ENCODE assay signal across 11 mouse cellular contexts in the genomic region with DNA sequence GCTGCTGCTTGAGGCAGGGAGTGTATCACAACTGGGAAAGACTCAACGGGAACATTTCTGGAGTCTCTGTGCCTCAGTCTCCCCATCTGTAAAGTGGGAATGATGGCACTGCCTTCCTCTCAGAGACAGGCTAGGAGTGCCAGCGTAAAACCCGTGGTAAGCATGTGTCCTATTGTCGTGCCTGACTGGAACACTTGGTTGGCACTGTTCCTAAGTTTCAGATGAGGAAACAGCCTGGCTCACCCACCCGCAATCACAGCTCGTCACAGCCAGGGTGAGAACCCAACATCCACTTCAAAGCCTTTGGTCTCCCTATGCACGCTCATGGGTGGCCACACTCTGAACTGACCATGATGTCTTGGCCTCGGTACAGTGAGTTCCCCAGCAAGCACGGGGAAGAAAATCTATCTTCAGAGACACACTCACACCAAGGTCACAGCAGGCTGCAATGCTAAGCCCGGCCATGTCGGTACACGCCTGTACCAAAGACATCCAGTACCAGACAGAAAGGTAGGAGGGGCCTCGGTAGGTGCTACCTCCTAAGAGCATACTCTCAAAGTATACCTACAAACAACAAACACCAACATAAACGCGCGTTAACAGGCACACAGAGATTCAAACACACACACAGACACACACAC. TPM values are rescaled to one million over a fixed set of nuclear protein-coding genes. Genes with fewer than 3 reads are reported as not detected.
DNase-seq lines count a peak whose midpoint lies in the region; ATAC-seq and TF ChIP-seq lines count a peak whose summit lies in the region.
"Had no signal": no experiment of that assay in that cellular context is flagged by ENCODE, and none has a peak within 500 bp of the region (broad histone marks: within the 10 kb centered on the region; RNA-seq: fewer than 3 reads in every experiment).

No protein-coding gene starts in this region.

- H3K36me3 ChIP-seq in forebrain, embryonic 13.5 days (ENCODE audit: poor library complexity, severe bottlenecking), result no peaks in the 10 kb centered on the region
- H3K36me3 ChIP-seq in forebrain, embryonic 10.5 days (replicated peaks), result peaks cover 6% of the 10 kb centered on the region; the same call in 1 of the 2 replicates
- no peaks in the 10 kb centered on the region for H3K36me3 ChIP-seq in lung, embryonic 16.5 days (ENCODE audit: control insufficient read depth, insufficient read depth, low read length)
- no peaks in the 10 kb centered on the region for H3K36me3 ChIP-seq in hindbrain, postnatal 0 days (ENCODE audit: insufficient read depth, low read length)
- H3K36me3 ChIP-seq in stomach, embryonic 16.5 days (ENCODE audit: control insufficient read depth, insufficient read depth, low read length), result no peaks in the 10 kb centered on the region

- H3K4me2 ChIP-seq in forebrain, embryonic 13.5 days, result peak overlapping the region; percentile 53
- peak overlapping the region; percentile 45; the same call in 1 of the 2 replicates for H3K4me2 ChIP-seq in lung, embryonic 16.5 days (ENCODE audit: low read depth, low read length)
- peak overlapping the region; percentile 57 for H3K4me2 ChIP-seq in hindbrain, postnatal 0 days (ENCODE audit: low read depth, low read length)
- H3K4me2 ChIP-seq in stomach, embryonic 16.5 days (ENCODE audit: low read depth, low read length), result peak overlapping the region; percentile 41; the same call in 1 of the 2 replicates

- no peak; the same call in 1 of the 2 replicates for TF ChIP-seq CTCF in hindbrain, postnatal 0 days (IDR thresholded peaks at IDR 0.05; ENCODE audit: low read depth)

- no peaks in the 10 kb centered on the region for H3K9me3 ChIP-seq in forebrain, embryonic 13.5 days (replicated peaks)
- H3K9me3 ChIP-seq in forebrain, embryonic 10.5 days, result no peaks in the 10 kb centered on the region
- no peaks in the 10 kb centered on the region for H3K9me3 ChIP-seq in lung, embryonic 16.5 days (ENCODE audit: control insufficient read depth, low read length)
- no peaks in the 10 kb centered on the region for H3K9me3 ChIP-seq in hindbrain, postnatal 0 days (ENCODE audit: low read length)
- H3K9me3 ChIP-seq in stomach, embryonic 16.5 days (replicated peaks; ENCODE audit: control insufficient read depth, low read length), result no peaks in the 10 kb centered on the region

- peak overlapping the region; percentile 8; the same call in 1 of the 2 replicates for H3K4me3 ChIP-seq in forebrain, embryonic 13.5 days
- no peak overlapping the region for H3K4me3 ChIP-seq in forebrain, embryonic 10.5 days
- no peak overlapping the region for H3K4me3 ChIP-seq in lung, embryonic 16.5 days (ENCODE audit: low read length)
- H3K4me3 ChIP-seq in hindbrain, postnatal 0 days (ENCODE audit: low read length), result no peak overlapping the region
- H3K4me3 ChIP-seq in stomach, embryonic 16.5 days (replicated peaks; ENCODE audit: low read length), result no peak overlapping the region

- WGBS in forebrain, embryonic 13.5 days, result 81% methylated on average over 16 of the region's 16 CpGs
- WGBS in forebrain, embryonic 10.5 days, result 93% methylated on average over 16 of the region's 16 CpGs
- 79% methylated on average over 16 of the region's 16 CpGs for WGBS in lung, embryonic 16.5 days
- WGBS in hindbrain, postnatal 0 days, result 70% methylated on average over 16 of the region's 16 CpGs
- 81% methylated on average over 16 of the region's 16 CpGs for WGBS in stomach, embryonic 16.5 days

- H3K27ac ChIP-seq in forebrain, embryonic 13.5 days, result peak overlapping the region; percentile 57; the same call in 1 of the 2 replicates
- H3K27ac ChIP-seq in forebrain, embryonic 10.5 days, result no peak overlapping the region
- H3K27ac ChIP-seq in lung, embryonic 16.5 days (ENCODE audit: low read length), result no peak overlapping the region
- peak overlapping the region; percentile 60; the same call in 1 of the 2 replicates for H3K27ac ChIP-seq in hindbrain, postnatal 0 days
- H3K27ac ChIP-seq in stomach, embryonic 16.5 days (ENCODE audit: low read length), result no peak overlapping the region

- peaks cover 77% of the 10 kb centered on the region for H3K4me1 ChIP-seq in forebrain, embryonic 13.5 days
- H3K4me1 ChIP-seq in forebrain, embryonic 10.5 days, result peaks cover 50% of the 10 kb centered on the region
- H3K4me1 ChIP-seq in lung, embryonic 16.5 days (replicated peaks; ENCODE audit: control insufficient read depth, insufficient read depth, low read length), result peaks cover 7% of the 10 kb centered on the region; the same call in 1 of the 2 replicates
- peaks cover 18% of the 10 kb centered on the region for H3K4me1 ChIP-seq in hindbrain, postnatal 0 days (ENCODE audit: insufficient read depth, low read length)
- H3K4me1 ChIP-seq in stomach, embryonic 16.5 days (ENCODE audit: control insufficient read depth, insufficient read depth, low read length), result peaks cover 41% of the 10 kb centered on the region

- H3K9ac ChIP-seq in forebrain, embryonic 13.5 days, result 0 out of 2 replicates have a peak overlapping the region, but pooled peaks have one; percentile 5
- no peak overlapping the region for H3K9ac ChIP-seq in lung, embryonic 16.5 days (ENCODE audit: low read length)
- H3K9ac ChIP-seq in hindbrain, postnatal 0 days (replicated peaks; ENCODE audit: low read length), result no peak overlapping the region
- no peak overlapping the region for H3K9ac ChIP-seq in stomach, embryonic 16.5 days (ENCODE audit: low read length)

- ATAC-seq in forebrain, embryonic 13.5 days, result no peak
- 0 out of 2 replicates have a peak, but pooled peaks have one; percentile 19 for ATAC-seq in lung, embryonic 16.5 days (ENCODE audit: low read depth)
- no peak for ATAC-seq in hindbrain, postnatal 0 days
- no peak for ATAC-seq in stomach, embryonic 16.5 days (ENCODE audit: insufficient read depth, low FRiP score)

- no peaks in the 10 kb centered on the region for H3K27me3 ChIP-seq in forebrain, embryonic 13.5 days
- H3K27me3 ChIP-seq in forebrain, embryonic 10.5 days (ENCODE audit: poor library complexity, severe bottlenecking), result no peaks in the 10 kb centered on the region
- H3K27me3 ChIP-seq in lung, embryonic 16.5 days (ENCODE audit: control insufficient read depth, insufficient read depth, low read depth, low read length), result no peaks in the 10 kb centered on the region
- H3K27me3 ChIP-seq in hindbrain, postnatal 0 days (ENCODE audit: insufficient read depth, low read length), result no peaks in the 10 kb centered on the region
- H3K27me3 ChIP-seq in stomach, embryonic 16.5 days (ENCODE audit: control insufficient read depth, insufficient read depth, low read length), result no peaks in the 10 kb centered on the region

- DNase-seq in forebrain, embryonic 10.5 days (ENCODE audit: extremely low spot score, low spot score), result no peak
- DNase-seq in lung, postnatal 14 days, result no peak
- DNase-seq in hindbrain, postnatal 0 days (ENCODE audit: low spot score), result no peak
- no peak for DNase-seq in spleen, postnatal 4 days (ENCODE audit: low spot score in 2 of 2)
- DNase-seq in gastrocnemius, adult 8-10 months (ENCODE audit: low spot score in 2 of 2), result no peak
- DNase-seq: B cell, adult 2 months; heart, postnatal 10 days; lung, postnatal 36 days had no signal

RNA-seq across cellular contexts. Expression of a gene that starts 50.2 kb away (rescaled TPM):
- polyA plus RNA-seq in forebrain, embryonic 13.5 days (2015; fragmentation: Nextera tagmentation; extraction: Ambion mirVana), result 53.5 and 61.1 TPM in 2 replicates
- 3.4 and 5.5 TPM in 2 replicates for polyA plus RNA-seq in forebrain, embryonic 10.5 days (2016; fragmentation: Nextera tagmentation; extraction: Ambion mirVana)
- polyA plus RNA-seq in lung, embryonic 16.5 days (2015; fragmentation: Nextera tagmentation; extraction: Ambion mirVana), result 2.1 and 2.8 TPM in 2 replicates
- 30.0 and 31.6 TPM in 2 replicates for total RNA-seq in hindbrain, postnatal 0 days (2014; rRNA removed)
- 9.8 and 12.0 TPM in 2 replicates for polyA plus RNA-seq in hindbrain, postnatal 0 days (2015; fragmentation: Nextera tagmentation; extraction: Ambion mirVana)
- polyA plus RNA-seq in stomach, embryonic 16.5 days (2015; fragmentation: Nextera tagmentation; extraction: Ambion mirVana), result 2.3 and 2.6 TPM in 2 replicates
- under 1 TPM in 1 of 4 experiments, not detected in 3; 0.02 TPM for total RNA-seq in gastrocnemius, adult 8-10 months (2022)

Comparison
In these comparisons a context has a peak if more than half of its experiments do, and no peak if none do; other contexts are left out.
1. H3K27ac ChIP-seq: peak in forebrain, embryonic 13.5 days (single experiment) and hindbrain, postnatal 0 days (single experiment); none in forebrain, embryonic 10.5 days (single experiment), lung, embryonic 16.5 days (single experiment) and stomach, embryonic 16.5 days (single experiment).
2. Peak in every context shown above with its lines, with median percentiles within 50 percentile points of each other: H3K4me2 ChIP-seq.